Mouse (Mus musculus): ENCODE measurements around the gene Gm3696. TPM values are rescaled to one million over a fixed set of nuclear protein-coding genes. Genes with fewer than 3 reads are reported as not detected.
A peak's percentile ranks its signal among the peaks of the same experiment; 100 is the strongest.
"Not testable (repeated sequence)": the region's sequence is repeated elsewhere in the genome, so short reads cannot be mapped to it uniquely, and the experiment has no call there.

Gm3696 gene
- polyA plus RNA-seq (2012; rRNA removed) (3.6 and 3.8 TPM in 2 replicates), polyA plus RNA-seq (2014; fragmentation: Nextera tagmentation; extraction: Ambion mirVana) (1.6 and 1.8 TPM in 2 replicates)

GRCm38 (mm10) chr14:7100521-7100920, at the start of gene Gm3696:
Gm3696 (minus strand) TSS chr14:7100621.
- H3K27me3 ChIP-seq (ENCODE audit: control insufficient read depth, insufficient read depth, low read length); DNase-seq (ENCODE audit: low spot score); H3K4me1 ChIP-seq (ENCODE audit: control insufficient read depth, insufficient read depth, low read length); H3K9me3 ChIP-seq (ENCODE audit: control insufficient read depth, low read length); H3K9ac ChIP-seq (ENCODE audit: low read depth, low read length, severe bottlenecking); H3K4me2 ChIP-seq (replicated peaks; ENCODE audit: low read depth, low read length, severe bottlenecking); H3K4me3 ChIP-seq (replicated peaks; ENCODE audit: low read length); H3K36me3 ChIP-seq (ENCODE audit: control insufficient read depth, insufficient read depth, low read length); ATAC-seq (ENCODE audit: low FRiP score, low read depth); H3K27ac ChIP-seq (replicated peaks; ENCODE audit: low read depth, low read length): not testable (repeated sequence)
- 79% methylated on average over 1 of the region's 3 CpGs for WGBS

- not testable (repeated sequence) for H3K36me3 ChIP-seq (ENCODE audit: control insufficient read depth, insufficient read depth, low read length); DNase-seq (ENCODE audit: low spot score); H3K4me2 ChIP-seq (replicated peaks; ENCODE audit: low read depth, low read length, severe bottlenecking); H3K27me3 ChIP-seq (ENCODE audit: control insufficient read depth, insufficient read depth, low read length); H3K9me3 ChIP-seq (ENCODE audit: control insufficient read depth, low read length); H3K9ac ChIP-seq (ENCODE audit: low read depth, low read length, severe bottlenecking); H3K4me1 ChIP-seq (ENCODE audit: control insufficient read depth, insufficient read depth, low read length); H3K27ac ChIP-seq (replicated peaks; ENCODE audit: low read depth, low read length); ATAC-seq (ENCODE audit: low FRiP score, low read depth); H3K4me3 ChIP-seq (replicated peaks; ENCODE audit: low read length)
- no CpG with 5 or more reads among the region's 2 CpGs for WGBS
These were observed 24.9 kb upstream of the Gm3696 start, which contains the start of gene Gm6676 for GRCm38 (mm10) chr14:7125312-7125711. Gm6676 (minus strand) TSS chr14:7125412.

- peak overlapping the region; percentile 38 for H3K4me3 ChIP-seq (replicated peaks; ENCODE audit: low read length)
- H3K4me2 ChIP-seq (replicated peaks; ENCODE audit: low read depth, low read length, severe bottlenecking): peak overlapping the region; percentile 51
- not testable (repeated sequence) for H3K4me1 ChIP-seq (ENCODE audit: control insufficient read depth, insufficient read depth, low read length); H3K27me3 ChIP-seq (ENCODE audit: control insufficient read depth, insufficient read depth, low read length); ATAC-seq (ENCODE audit: low FRiP score, low read depth); H3K9me3 ChIP-seq (ENCODE audit: control insufficient read depth, low read length); H3K36me3 ChIP-seq (ENCODE audit: control insufficient read depth, insufficient read depth, low read length); H3K27ac ChIP-seq (replicated peaks; ENCODE audit: low read depth, low read length)
- H3K9ac ChIP-seq (ENCODE audit: low read depth, low read length, severe bottlenecking): peak overlapping the region; percentile 56
- DNase-seq (ENCODE audit: low spot score): peak; percentile 2
- 0% methylated on average over 3 of the region's 54 CpGs for WGBS
These were observed 4.8 kb upstream of the Gm3696 start for GRCm38 (mm10) chr14:7105124-7105802.

GRCm38 (mm10) chr14:7044870-7045269, 55.6 kb downstream of the Gm3696 start, which contains the start of gene Gm3685:
Gm3685 (minus strand) TSS chr14:7044970.
- H3K4me3 ChIP-seq (replicated peaks; ENCODE audit: low read length); H3K36me3 ChIP-seq (ENCODE audit: control insufficient read depth, insufficient read depth, low read length); H3K4me1 ChIP-seq (ENCODE audit: control insufficient read depth, insufficient read depth, low read length); H3K4me2 ChIP-seq (replicated peaks; ENCODE audit: low read depth, low read length, severe bottlenecking); H3K9me3 ChIP-seq (ENCODE audit: control insufficient read depth, low read length); ATAC-seq (ENCODE audit: low FRiP score, low read depth); H3K27ac ChIP-seq (replicated peaks; ENCODE audit: low read depth, low read length); H3K27me3 ChIP-seq (ENCODE audit: control insufficient read depth, insufficient read depth, low read length); DNase-seq (ENCODE audit: low spot score); H3K9ac ChIP-seq (ENCODE audit: low read depth, low read length, severe bottlenecking): not testable (repeated sequence)
- WGBS: no CpG with 5 or more reads among the region's 2 CpGs

Other genes with a start within 250 kb of the Gm3696 start
- 1.4 and 2.0 TPM in 2 replicates for gene Gm3667, start 210.7 kb downstream of the Gm3696 start, polyA plus RNA-seq (2012; rRNA removed)
- gene Gm3667, start 210.7 kb downstream of the Gm3696 start, polyA plus RNA-seq (2014; fragmentation: Nextera tagmentation; extraction: Ambion mirVana): 0.58 and 0.91 TPM in 2 replicates
- not detected in 2 replicates for gene Gm6356, start 126.8 kb downstream of the Gm3696 start, polyA plus RNA-seq (2012; rRNA removed)
- gene Gm6356, start 126.8 kb downstream of the Gm3696 start, polyA plus RNA-seq (2014; fragmentation: Nextera tagmentation; extraction: Ambion mirVana): not detected in 2 replicates
- 2.4 and 2.6 TPM in 2 replicates for gene Gm10406, start 73.2 kb downstream of the Gm3696 start, polyA plus RNA-seq (2012; rRNA removed)
- 0.58 and 1.4 TPM in 2 replicates for gene Gm10406, start 73.2 kb downstream of the Gm3696 start, polyA plus RNA-seq (2014; fragmentation: Nextera tagmentation; extraction: Ambion mirVana)
- not detected in 2 replicates for gene Gm3685, start 55.7 kb downstream of the Gm3696 start, polyA plus RNA-seq (2012; rRNA removed)
- not detected in 2 replicates for gene Gm3685, start 55.7 kb downstream of the Gm3696 start, polyA plus RNA-seq (2014; fragmentation: Nextera tagmentation; extraction: Ambion mirVana)
- gene Gm6676, start 24.8 kb upstream of the Gm3696 start, polyA plus RNA-seq (2012; rRNA removed): not detected in 2 replicates
- not detected in 2 replicates for gene Gm6676, start 24.8 kb upstream of the Gm3696 start, polyA plus RNA-seq (2014; fragmentation: Nextera tagmentation; extraction: Ambion mirVana)
- 5.8 and 6.3 TPM in 2 replicates for gene Gm3512, start 73.9 kb upstream of the Gm3696 start, polyA plus RNA-seq (2012; rRNA removed)
- 4.8 and 4.9 TPM in 2 replicates for gene Gm3512, start 73.9 kb upstream of the Gm3696 start, polyA plus RNA-seq (2014; fragmentation: Nextera tagmentation; extraction: Ambion mirVana)
- not detected in 2 replicates for gene Gm16434, start 93.9 kb upstream of the Gm3696 start, polyA plus RNA-seq (2012; rRNA removed)
- gene Gm16434, start 93.9 kb upstream of the Gm3696 start, polyA plus RNA-seq (2014; fragmentation: Nextera tagmentation; extraction: Ambion mirVana): not detected in 2 replicates
- gene Gm3727, start 164.1 kb upstream of the Gm3696 start, polyA plus RNA-seq (2012; rRNA removed): not detected in 2 replicates
- not detected in 2 replicates for gene Gm3727, start 164.1 kb upstream of the Gm3696 start, polyA plus RNA-seq (2014; fragmentation: Nextera tagmentation; extraction: Ambion mirVana)
- 1.4 and 1.6 TPM in 2 replicates for gene Gm3739, start 214.4 kb upstream of the Gm3696 start, polyA plus RNA-seq (2012; rRNA removed)
- gene Gm3739, start 214.4 kb upstream of the Gm3696 start, polyA plus RNA-seq (2014; fragmentation: Nextera tagmentation; extraction: Ambion mirVana): 0.51 and 0.85 TPM in 2 replicates
- gene Gm5797, start 231.8 kb upstream of the Gm3696 start, polyA plus RNA-seq (2012; rRNA removed): not detected in 2 replicates
- gene Gm5797, start 231.8 kb upstream of the Gm3696 start, polyA plus RNA-seq (2014; fragmentation: Nextera tagmentation; extraction: Ambion mirVana): not detected in 2 replicates

All from limb, embryonic 14.5 days (tissue).